Mouse (Mus musculus): ENCODE data around the gene Ryk.

Ryk gene

DNA sequence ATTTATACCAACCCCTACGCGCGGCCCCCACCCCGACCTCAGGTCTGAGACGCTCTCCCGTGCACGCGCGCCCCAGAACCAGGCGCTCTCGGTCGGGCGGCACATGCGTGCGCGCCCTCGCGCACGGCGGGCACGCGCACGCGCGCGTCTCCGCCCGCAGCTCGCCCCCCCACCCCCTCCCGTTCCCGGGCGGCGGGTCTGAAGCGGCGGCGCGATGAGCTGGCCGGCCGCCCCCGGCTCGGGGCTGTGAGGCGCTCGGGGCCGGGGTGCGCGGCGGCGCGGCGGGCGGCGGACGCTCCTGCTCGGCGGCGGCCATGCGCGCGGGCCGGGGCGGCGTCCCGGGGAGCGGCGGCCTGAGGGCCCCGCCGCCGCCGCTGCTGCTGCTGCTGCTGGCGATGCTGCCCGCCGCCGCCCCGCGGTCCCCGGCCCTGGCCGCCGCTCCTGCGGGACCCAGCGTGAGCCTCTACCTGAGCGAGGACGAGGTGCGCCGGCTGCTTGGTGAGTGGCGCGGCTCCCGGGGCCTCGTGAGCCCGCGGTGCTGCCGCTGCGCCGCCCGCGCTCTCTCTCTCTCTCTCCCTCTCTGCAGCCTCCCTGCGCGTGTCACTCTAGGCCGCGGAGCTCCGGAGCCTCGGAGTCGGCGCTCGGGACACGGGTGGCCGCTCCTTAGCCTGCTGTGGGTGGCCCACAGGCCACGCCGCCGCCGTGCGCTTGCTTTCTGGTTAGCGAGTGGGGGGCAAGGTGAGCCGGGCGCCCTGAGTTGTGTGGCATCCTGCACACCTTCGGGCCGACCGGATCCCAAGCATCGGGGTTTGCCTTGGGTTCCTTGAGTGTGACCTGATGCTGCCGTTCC is at the start of gene Ryk:
Gene Ryk, plus strand, starts transcription at position 176 of the 850 bp plus-strand sequence.
- peak; percentile 88 to 92 for DNase-seq

DNA sequence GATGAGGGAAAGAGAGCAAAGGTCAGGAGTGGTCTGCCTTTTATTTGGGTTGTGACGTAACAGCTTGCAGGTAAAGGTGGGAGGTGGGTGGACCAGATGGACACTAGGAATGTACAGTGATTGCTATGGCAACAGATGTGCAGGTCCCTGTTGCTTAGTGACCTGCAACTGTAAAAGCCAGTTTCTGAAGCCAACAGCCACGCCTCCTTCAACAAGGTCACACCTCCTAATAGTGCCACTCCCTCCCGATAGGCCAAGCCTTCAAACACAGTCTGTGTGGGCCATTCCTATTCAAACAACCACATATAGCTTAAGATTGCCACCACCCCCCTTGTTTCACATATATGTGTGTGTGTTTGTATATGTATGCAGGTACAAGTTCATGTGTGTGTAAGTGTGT is 45.2 kb upstream of the Ryk start:
- DNase-seq, result no peak

DNA sequence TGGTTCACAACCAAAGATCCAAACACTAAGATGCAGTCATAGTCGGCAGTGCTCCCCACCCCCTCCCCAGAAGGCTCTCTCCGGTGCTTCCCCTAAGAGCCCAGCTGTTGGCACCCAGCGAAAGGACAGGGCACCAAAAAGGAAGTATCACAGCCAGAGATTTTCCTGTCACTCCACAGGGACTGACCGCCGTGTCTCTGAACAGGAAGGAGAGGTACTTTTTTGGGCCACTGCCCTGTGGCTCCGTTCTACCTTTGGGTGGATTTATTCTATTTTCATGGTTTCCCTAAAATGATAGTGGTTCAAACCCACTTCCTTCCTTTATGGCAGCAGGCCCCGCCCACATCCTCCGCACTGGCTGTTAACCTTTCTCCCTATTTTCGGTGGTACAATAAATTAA is 42.9 kb upstream of the Ryk start:
- no peak for DNase-seq

DNA sequence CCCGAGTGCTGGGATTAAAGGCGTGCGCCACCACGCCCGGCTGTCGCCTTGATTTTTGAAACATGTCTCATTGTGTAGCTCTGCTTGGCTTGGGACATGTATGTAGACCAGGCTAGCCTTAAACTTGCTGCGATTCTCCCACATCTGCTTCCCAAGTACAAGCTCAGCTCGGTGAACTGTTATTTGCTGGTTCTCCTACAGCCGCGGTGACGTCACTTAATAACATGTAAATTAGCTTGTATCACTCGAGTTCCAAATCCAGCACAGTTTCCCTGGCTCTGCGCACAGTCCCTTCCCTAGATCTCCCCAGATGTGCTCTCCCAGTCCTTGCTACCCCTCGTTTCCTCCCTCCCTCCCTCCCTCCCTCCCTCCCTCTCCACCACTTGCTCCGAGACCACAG is 41.9 kb upstream of the Ryk start:
- DNase-seq, result no peak

DNA sequence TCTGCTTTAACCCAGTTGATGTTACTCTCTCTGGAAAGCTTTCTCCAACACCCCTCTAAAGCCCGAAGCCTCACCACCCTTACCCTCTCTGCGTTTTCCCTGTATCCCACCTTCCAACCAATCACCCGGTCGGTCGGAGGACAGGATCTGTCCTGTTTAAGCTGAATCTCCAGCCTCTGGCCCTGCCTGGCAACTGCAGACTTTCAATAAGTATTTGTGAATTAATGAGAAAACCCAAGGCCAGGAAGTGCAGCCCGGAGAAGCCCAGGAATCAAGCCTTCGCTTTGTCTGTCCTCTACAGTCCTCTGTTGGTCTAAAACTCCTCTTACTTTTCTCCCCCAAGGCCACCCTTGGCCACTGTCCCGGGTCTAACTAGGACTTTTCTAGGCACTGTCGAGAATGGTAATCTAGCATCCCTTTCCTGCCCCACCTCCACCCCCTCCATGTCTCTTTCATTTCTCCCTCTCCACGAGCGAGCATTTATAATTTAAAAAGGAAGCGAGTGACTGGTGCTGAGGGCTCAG is 41.4 kb upstream of the Ryk start:
- DNase-seq, result no peak

DNA sequence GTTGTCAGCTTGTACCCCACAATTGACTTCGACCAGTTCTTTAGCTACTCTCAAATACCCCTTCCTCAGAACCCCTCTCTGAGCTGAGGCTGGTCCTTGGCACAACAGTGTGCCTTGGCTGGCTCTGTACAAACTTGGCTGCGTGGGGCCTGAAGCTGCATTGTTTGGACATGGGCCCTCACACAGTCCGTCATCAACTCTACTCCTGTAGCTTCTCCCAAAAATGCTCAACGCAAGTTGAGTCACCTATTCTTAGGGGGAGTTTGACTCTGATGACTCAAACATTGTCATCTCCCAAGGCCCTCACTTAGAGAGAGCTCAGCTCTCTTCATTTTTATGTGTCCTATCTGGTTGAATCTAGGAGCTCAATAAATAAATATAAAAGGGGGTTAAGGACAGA is 36.3 kb upstream of the Ryk start:
- no peak for DNase-seq

DNA sequence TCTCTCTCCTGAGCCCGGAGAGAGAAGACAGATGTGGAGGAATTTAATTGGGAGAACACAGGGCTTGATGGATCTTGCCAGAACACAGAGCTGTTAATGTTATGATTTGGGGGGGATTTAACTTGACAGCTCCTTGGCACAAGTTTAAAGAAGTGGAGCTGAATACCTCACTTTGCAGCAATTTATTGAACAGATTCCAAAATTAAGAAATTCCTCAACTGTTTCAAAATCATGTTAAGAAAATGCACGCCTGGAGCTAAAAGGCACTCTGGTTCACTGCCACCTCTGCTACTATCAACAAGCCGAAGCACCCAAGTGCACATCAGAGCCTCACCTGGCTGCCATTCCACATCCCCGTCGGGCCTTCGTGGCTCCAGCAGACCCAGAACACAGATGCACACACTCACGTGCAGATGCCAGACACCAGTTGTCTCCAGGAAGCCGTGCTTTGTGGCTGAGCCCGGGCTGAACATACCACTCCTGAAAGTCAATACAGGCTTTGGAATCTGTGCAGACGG is 28.6 kb upstream of the Ryk start:
- no peak for DNase-seq

DNA sequence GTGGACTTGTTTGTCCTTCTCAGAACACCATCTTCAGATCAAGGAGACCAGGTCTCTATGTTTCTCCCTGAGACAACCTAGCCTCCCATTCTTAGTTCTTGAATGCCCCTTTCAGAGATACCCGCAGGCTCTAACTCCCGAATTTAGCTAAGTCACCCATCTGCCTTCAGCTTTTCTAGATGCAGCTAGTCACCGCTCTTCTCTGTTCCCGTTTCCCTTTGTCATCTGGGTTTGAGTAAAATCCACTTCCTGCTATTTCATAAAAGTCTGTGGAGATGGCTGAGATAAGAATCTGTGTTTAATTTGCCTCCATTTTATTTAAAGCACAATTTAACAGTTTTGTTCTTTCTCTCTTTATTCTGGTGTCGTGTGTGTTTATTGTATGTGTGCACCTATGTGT is 23.5 kb upstream of the Ryk start:
- DNase-seq, result no peak

DNA sequence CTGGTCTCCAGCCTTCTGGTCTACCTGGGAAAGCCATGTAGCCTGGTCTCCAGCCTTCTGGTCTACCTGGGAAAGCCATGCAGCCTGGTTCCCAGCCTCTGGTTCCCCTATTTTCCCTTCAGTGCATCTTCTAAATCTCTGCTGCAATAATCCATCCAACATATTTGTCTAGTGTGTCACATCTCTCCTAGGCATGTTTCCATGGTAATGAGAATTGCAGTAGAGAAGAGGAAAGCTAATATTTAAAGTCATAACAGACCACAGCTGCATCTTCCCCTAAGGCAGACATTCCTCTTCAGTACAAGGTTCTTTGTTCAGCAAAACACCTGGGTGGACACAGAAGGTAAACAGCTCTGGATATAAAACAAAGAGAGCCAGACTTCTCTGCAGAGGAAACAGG is 16.5 kb upstream of the Ryk start:
- no peak for DNase-seq

DNA sequence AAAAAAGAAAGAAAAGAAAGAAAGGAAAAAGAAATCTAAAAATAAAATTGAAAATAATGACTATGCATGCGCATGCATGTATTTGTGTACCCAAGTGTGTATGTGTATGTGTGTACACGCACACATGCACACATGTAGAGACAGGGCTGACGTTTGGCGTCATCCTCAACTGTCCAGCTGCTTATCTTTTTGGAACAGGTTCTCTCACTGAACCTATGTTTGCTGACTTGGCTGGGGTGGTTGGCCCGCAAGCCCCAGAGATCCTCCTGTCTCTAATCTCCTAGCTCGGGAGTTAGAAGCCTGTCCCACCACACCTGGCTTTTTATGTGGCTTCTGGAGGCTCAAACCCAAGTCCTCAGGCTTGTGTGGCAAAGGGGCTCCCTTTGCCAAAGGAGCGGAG is 6.1 kb upstream of the Ryk start:
- no peak for DNase-seq

DNA sequence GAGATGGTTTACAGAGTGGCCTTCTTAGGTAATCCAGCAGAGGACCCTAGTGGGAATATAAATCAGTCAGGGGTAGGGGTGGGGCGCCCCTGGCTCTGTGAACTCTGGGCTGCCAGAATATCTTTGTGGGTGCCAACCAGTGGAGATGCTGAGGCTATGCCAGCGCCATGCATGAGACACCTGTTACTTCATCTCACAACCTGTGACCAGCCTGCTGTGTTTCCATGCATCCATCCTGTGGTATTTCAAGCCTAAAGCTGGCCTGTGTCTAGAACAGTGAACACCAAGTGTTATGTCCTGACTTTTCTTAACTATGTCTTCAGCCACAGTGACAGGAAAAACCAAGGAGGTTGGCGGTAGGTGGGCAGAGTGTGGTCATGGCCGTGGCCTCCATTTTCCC is 3.2 kb upstream of the Ryk start:
- DNase-seq, result no peak

DNA sequence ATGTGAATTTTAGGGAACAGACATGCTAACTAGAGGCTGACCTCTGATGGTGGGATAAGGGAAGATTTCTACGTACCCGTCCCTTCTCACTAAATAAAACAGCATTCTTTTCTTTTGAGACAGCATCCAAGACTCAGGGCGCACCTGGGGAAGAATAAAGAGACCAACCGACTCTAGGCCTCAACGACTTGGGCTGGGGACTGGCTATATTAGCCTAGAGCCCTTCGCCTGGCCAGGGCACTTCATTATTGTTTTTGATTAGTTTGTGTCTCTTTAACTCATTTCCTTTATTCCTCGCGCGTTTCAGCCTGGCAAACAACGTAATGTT is 339 bp upstream of the Ryk start:
- no peak for DNase-seq

DNA sequence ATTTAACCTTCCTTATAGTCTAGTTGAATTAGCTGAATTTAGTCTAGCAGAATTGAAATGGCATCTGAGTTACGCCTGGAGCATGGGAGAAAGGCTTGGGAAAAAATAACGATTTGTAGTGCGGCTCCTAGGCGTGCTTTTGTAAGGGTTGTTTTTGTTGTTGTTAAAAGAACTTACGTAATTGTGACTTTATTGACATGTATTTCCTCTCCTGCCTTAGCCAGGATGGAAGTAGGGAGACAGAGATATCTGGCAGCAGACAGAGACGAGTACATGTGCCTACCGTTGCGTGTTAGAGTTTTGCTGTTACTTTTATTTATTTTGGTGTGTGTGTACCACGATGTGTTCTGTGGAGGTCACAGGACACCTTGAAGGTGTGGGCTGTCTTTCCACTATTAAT is 1.6 kb downstream of the Ryk start:
- no peak for DNase-seq

DNA sequence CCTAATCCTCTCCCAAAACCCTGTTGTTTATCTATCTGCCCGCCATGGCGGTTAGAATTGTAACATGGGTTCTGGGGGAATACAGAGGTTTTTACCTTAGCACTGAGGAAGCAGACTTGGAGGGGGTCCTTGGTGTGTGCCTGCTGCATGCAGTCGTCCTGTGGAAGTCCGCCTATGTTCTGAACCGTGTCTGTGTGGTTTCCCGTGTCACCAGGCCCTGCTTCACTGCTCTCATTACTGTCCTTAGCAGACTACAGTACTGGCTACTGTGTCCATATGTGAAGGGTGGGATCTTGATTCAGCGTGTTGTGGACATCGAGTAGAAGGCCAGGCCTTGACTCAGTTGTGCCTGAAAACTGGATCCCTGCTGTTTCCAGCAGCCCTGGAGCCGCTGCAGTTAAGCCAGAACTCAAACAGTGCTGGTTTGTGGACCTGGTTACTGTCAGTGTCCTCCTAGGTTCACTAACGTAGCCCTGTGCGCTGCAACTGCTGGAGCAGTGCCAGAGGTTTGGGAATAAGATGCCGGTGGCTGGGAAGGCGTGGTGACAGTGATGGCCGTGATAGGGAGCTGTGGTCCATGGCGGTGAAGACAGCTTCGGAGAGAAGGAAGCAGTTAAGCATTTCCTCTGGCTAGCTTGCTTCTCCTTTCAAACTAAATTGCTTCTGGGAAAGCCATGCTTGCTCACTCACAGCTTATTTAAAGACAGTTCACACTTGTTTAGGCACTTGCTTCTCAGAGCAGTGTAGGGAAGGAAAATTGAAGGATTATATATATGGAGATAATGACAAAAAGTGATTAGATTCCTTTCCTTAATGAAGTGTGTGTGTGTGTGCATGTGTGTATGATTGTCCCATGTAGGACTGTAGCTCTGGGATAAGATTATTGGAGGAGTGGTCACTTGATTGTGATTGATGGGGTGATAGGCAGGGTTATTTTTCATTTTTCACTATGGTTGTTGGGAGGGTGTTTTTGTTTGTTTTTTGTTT is 6.4 kb downstream of the Ryk start:
- DNase-seq, result peak; percentile 53 to 68

DNA sequence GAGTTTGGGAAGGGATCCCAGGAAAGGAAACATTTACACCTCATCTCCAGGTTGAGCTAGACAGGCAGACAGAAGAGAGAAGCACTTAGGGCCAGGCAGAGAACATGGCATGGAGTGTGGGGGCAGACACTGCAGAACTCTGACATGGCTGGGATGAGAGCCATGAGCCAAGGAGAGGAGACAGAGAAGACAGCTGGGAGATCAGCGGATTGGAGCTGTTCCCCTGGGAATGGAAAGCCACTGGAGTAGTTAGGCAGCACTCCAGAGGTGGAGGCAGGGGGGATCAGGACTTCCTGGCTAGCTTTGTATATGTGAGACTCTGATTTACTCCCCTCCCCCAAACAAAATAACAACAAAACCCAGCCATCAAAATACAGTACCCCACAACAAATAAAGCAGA is 7.1 kb downstream of the Ryk start:
- no peak for DNase-seq

DNA sequence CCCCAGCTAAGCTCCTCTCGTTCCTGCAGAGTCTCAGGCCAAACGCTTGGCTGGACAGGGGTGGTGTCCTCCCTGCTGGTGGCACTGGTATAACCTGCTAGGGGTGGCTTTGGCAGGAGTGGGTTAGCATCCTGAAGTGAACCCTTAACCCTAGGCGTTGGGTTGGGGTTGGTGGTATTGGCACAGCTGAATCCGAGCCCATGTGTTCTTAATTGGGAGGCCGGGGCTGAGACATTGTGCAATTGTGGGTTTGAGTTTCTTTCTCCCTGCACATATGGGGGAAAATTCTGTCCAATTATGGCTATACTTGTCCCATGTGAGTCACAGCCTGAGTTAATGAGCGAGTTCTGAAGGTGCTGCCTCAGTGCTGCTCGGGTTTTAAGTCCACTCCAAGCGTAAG is 7.8 kb downstream of the Ryk start:
- DNase-seq, result no peak

DNA sequence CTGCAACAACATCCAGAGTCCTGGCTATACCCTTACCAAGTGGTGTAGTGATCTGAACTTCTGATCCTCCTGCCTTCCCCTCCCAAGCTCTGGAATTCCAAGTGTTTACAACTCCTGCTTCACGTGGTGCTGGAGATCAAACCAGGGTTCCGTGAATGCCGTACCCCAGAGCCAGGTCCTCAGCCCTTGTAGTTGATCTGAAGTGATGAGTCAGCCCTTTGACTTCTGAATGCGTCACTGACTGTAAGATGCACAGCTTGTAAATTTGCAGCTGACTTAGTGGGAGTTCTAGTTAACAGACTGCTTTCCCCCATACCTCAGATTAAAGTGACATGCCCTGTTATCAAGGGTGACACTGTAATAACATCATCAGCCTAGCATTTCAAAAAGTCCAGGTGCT is 8.9 kb downstream of the Ryk start:
- DNase-seq, result no peak

DNA sequence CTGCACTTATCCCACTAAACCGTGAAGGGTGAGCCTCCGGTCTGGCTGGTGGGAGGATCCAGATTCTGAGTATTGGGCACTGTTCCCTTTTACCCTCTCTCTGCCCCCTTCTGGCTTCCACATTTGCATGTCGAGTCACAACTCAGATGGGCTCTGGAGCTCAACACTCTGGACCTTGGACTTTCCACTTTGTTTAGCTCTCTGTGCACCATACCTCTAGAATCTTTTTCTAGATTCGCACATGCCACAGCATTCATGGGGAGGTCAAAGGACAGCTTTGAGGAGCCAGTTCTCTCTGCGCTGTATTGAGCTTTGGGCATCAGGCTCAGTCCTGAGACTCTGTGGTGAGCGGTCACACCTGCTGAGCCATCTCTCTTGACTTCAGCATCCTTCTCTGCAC is 11.1 kb downstream of the Ryk start:
- DNase-seq, result no peak

DNA sequence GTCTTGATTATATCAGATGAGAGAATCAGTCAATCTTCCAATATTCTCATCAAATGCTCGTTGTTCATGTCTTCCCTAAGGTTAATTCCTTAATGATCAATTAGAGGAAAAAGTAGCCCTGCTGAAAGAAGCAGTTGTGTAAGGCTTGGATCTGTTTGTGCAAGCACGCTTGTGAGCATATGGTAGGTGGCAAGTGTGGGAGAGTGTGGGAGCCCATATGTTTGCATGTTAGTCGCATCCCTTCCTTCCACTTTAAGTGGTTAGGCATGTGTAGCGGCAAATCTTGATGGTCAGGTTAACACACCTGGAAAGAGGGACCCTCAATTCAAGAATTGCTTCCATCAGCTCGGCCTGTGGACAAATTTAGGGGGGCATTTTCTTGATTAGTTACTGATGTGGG is 11.6 kb downstream of the Ryk start:
- DNase-seq, result no peak

DNA sequence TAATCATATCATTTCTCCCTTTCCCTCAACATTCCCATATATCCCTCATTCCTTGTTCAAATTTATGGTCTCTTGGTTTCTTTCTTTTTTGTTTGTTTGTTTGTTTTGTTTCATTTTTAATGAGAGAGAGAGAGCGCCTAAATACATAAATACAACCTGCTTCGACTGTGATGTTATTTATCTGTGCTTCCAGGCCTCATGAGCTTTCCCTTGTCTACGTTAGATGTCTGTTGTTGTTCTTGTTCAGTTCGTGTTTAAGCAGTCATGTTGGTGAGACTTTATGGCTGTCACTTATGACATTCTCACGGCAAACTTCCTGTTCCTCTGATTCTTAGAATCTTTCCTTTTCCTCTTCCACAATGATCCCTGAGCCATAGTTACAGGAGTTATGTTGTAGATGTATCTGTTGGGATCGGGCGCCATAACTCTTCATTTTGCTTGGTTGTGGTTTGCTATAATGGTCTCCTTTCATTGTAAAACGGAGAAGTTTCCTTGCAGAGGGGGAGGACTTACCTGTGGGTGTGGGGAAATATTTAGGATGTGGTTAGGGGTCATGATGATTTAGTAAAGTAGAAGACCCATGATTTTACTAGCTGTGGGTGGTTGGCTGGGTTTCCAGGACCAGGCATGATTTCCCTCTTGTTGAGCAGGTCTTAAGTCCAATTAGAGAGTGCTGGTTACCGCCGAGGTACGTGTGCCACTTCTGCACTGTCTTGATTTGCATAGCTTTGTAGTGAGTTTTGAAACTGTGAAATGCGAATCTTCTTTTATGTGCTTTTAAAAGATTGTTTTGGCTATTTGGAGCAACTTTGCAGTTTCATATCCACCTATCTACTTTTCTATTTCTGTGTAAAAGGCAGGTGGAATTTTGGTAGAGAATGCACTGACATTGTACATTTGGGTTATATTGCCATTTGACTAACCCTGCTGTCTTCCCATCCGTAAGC is 17.6 kb downstream of the Ryk start:
- DNase-seq, result no peak

DNA sequence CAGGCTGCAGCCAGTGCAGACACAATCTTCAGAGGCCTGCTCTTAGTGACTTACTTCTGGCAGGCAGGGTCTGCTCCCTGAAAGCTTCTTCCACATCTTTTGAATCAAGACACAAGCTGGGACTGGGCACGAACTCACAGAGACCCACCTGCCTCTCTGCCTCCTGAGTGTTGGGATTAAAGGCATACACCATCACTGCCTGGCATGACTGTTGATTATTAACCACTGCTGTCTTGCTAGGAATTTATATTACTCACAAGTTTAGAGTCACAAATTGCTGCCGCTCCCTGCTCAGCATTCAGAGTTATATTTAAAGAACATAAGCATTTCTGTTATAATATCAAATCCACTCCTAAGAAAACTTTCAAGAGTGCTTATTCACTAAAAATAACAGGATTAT is 23.1 kb downstream of the Ryk start:
- DNase-seq, result no peak

DNA sequence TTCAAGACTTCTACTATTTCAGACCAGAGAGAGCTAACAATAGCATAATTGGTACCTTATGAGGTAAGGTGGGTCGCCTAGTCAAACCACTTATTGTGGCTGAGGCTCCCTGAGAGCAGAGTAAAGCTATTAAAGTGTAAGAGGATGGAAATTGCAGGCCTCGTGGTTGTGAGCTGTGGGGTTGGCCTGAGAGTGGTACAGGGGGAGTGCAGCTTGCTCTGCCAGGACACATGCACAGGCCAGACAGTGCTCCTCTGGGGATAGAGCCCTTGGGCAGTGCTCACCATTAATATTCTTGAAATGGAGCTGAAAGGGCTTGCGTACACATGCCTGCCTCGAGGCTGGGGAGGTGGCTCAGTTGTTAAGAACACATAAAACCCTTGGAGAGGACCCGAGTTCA is 23.6 kb downstream of the Ryk start:
- no peak for DNase-seq

DNA sequence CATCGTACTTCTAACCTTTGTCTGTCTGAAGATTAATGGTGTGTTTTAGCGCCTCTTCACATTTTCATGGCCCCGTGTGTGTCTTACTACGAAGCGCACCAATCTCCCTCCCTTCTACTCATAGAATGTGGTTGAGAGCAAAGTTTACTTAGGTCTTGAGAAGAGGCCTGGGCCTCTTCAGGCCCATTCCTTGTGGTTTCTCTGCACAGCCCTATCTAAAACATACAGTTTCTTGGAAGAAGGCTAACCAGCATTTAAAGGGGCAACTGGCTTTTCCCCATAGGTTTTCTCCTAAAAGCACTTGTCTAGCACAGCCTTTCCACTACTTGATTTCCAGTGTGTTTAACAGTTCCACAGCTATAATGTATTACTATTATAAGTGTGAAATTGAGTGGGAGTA is 24.7 kb downstream of the Ryk start:
- no peak for DNase-seq
